Mouse (Mus musculus): ENCODE measurements around the gene Unk.
"Not testable (repeated sequence)": the region's sequence is repeated elsewhere in the genome, so short reads cannot be mapped to it uniquely, and the experiment has no call there.

Unk gene

DNA sequence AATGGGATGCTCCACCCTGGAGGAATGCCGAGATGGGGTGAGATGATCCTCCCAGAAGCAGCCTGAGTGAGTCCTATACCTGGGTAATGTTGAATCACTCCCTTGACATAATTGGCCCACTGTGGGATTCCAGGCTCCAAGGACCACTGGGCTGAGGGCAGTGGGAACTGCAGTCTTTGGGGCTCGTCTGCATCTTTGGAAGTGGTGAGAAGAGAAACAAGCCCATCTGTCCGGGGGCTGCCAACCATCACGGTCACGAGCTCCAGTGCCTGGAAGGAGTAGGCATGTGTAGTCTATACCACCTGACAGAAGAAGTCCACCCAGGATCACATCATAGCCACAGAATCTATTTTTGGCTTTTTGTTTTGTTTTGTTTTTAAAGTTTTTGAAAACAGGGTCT lies 19.2 kb upstream of the Unk start:
- DNase-seq, result no peak

DNA sequence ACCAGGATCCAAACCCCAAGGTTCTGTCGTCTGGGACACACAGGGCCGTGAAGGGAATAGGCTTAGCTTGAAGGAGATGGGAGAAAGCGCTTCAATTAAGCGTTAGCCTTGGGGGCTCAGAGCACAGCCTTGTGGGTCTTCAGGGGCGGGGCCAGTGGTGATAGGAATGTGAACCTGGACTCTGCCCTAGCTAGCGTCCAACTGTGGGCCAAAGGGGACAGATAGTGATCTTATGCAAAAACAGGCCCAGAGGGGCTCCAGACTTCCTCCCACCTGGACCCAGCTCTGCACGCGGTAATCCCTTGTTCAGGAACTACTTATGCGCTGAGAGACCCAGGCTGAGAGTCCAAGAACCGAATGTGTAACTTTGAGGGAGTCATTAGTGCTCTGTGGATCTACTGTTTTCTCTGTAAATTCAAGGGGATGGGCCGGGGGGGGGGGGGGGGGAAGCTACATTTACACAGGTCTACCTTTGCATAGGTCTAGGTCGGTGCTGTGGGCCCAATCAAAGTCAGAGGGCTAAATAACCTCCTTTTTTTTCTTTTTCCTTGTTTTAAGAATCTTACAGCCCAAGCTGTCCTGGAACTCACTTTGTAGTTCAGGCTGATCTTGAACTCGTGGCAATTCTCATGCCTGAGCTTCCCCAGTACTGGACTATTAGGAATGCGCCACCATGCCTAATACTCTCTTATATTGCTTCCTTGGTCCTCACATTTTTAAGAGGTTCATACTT lies 18.4 kb upstream of the Unk start:
- peak in 1 of 2 experiments; percentile 22 for DNase-seq

DNA sequence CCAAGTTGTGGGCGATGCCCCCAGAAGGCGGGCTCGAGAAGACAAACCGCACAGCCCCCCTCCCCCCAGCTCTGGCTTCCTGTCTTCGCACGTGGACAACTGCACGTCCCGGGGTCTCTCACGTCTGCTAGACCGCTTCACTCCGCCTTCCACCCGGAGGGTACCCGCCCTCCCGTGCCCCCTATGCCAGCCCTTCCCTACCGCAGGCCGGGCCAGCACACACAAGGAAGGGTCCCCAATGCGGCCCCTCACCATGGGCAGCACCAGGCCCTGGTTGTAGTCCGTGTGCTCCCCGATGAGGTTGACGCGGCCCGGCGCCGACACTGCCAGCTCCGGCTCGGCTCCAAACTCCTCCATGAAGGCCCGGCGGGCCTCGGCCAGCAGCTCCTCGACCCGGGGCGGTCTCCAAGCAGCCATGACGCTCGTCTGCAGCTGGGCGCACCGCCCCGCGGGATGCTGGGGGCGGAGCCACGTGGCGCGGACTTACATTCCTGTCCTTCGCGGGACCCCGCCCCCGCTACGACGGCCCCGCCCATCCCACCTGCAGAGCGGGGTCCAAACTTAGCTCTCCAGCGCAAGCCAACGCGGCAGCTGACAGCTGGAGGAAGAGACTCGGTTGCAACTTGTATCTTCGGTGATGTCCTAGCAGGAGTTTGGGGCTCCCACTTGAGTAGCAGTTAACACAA lies 17.7 kb upstream of the Unk start, which contains the start of gene Galk1:
Galk1 (minus strand) TSS at position 458 of the 686 bp plus-strand sequence.
- DNase-seq, result peak; percentile 96

DNA sequence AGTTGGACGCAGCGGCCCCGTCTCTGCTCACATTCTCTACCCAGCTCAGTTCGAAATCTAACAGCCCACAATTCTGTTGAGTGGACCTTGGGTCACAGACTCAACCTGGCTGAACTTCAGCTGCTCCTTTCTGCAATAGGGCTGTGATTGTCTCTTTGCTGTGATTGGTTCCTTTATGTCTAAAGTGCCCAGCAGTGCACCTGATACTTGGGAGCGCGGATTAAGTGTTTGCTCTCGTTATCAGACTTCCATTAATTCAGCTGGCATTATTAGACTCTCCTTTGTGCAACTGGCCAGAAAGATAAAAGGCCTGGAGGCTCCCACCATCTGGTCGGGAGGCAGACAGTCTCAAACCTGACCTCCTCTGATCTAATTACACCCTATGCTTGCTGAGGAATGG lies 15.3 kb upstream of the Unk start:
- DNase-seq, result no peak

DNA sequence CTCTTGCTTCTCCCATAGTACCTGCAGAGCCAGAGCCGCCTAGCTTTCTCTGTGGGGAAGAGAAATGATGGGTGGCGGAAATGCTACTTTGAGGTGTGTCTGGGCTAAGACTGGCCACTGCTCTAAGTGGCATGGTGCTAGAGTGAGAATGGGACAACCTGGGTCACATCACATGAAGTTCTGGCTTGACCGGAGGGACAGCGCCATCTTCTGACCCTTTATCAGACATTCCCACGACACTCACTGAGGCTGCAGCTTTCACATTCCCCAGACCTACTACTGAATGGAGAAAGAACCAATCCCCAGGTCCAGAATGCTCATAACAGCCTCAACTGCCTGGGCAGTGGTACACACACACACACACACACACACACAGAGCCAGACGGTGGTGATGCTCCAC lies 12.0 kb upstream of the Unk start:
- DNase-seq, result no peak

DNA sequence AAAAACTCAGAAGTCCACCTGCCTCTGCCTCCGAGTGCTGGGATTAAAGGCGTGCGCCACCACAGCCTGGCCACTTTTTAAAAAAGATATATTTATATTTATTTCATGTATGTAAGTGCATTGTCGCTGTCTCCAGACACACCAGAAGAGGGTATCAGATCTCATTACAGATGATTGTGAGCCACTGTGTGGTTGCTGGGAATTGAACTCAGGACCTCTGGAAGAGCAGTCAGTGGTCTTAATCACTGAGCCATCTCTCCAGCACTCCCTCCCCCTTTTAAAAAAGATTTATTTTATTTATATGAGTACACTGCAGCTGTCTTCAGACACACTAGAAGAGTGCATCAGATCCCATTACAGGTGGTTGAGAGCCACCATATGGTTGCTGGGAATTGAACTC lies 11.3 kb upstream of the Unk start:
- not testable (repeated sequence) for DNase-seq

DNA sequence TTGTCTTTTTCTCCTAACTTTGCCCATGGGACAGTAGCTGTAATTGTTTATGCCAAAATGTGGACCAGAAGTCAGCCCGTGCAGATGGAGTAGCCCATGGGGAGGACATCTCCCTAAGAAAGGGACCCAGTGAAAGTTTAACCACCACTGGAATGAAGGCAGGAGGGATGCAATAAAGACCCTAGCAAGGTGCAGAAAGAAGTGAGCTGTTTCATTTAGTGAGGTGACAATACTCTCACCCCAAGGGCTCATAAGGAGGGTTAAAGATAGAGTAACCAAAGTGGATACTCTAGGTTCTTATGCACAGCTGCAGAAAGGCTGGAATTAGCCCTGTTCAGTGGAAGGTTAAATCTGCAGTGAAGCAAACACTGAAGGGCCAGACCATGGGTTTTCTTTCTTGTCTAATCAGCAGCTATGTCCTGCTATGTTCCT lies 10.7 kb upstream of the Unk start:
- no peak for DNase-seq

DNA sequence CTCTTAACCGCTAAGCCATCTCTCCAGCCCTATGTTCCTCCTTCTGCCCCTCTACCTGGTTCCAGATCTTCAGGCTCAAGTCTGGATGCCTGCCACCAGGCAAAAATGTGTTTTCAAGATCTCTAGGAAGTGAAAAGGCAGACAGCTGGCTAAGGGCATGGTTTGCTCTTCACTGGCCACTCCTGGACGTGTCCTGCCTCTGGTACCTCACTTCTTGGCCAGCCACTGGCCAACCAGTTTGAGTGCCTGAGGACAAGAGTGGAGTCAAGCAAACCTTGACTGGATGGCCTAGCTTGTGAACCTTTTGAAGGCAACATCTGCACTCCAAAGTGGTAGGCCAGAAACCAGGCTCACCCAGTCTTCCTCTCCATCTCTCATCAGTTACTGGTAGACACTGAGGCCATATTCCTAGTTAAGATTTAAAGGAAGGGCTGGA lies 10.1 kb upstream of the Unk start:
- DNase-seq, result no peak

DNA sequence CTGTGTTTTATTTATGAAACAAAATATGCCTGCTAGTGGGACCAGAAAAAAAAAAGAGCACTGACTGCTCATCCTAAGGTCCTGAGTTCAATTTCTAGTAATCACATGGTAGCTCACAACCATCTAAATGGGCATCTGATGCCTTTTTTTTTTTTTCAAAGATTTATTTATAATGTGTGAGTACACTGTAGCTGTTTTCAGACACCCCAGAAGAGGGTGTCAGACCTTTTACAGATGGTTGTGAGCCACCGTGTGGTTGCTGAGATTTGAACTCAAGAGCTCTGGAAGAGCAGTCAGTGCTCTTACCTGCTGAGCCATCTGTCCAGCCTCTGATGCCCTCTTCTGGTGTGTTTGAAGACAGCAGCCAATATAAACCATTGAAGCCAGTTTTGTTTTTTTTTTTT lies 9.6 kb upstream of the Unk start:
- no peak for DNase-seq

DNA sequence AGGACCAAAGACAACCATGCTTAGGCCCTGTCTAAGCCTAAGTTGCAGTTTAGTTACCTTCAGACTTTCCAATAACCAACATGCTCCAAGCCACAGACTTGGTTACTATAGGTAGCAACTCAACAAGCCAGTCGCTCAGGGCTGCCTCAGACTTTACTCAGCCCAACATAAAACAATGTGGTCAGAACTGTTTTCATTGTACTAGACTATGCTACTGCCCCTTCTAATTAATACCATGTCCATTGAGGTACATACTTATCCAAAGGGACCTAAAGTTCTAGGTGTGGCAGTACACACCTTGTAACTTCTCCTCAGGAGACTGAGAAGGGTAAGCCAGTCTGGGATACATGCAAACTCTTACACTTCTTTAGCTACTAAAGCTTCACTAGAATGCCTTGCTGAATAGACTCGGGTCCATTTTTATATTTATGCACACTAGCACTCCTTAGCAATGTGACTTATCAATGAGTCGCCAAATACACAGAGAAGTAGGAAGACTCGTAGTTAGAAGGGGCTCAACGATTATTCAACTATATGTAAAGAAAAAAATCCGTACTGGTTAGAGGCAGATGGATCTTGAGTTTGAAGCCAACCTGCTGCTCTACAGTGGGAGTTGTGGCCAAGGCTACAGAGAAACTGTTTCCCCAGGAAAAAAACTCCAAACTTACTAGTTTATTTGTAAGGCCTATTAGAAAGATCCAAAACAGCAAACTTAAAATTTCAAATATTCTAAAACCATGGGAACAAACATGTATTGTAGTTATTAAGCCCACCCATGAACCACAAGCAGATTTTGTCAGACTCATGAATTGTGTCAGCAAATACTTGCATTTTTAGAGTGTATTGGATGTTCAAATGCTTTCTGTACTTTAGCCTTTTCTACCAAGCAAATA lies 8.5 kb upstream of the Unk start:
- no peak for DNase-seq

DNA sequence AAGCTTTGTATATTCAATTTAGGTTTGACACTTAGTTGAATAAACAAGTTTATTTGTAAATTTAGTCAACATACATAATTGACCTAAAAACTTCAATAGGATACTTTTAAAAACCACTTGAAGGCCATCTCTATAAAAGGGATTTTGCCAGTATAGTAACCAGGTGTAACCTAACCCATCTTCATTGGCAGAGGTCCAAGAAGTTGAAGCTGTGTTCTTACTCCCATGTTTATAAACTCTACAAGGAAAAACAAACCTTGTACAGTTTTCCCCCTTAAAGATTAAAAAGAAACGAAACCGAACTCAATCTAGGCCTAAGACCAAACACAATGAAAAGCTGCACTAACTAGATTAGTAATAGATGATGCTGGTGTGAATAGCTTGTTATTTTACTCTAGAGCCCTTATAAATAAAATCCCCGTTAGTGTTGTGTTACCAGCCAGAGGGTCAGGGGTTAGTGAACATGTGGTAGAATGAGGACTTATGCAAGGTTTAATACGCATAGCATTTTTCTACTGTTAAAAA lies 7.8 kb upstream of the Unk start:
- no peak for DNase-seq

DNA sequence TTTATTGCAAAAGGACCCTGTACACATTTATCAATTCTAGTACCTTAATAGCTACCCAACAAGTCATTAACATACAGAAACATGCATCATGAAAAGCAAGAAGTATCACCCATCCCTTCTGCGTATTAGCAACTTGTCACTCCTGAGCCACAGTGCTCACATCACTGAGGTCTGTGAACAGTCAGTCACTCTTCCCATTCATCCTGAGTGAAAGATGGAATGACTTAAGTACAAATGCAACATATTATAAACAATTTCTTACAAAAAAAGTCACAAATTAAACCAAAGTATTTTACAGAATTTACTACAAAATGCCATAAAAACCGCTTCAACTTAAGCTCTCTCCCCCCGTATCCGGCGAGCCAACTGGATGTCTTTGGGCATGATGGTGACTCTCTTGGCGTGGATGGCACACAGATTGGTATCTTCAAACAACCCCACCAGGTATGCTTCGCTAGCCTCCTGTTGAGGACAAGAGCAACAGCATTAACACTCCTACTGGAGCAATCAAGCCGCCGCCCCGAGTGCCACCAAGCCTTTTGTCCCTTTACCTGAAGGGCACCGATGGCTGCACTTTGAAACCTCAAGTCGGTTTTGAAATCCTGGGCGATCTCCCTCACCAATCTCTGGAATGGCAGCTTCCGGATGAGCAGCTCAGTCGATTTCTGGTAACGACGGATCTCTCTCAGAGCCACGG lies 6.9 kb upstream of the Unk start:
- not testable (repeated sequence) for DNase-seq

DNA sequence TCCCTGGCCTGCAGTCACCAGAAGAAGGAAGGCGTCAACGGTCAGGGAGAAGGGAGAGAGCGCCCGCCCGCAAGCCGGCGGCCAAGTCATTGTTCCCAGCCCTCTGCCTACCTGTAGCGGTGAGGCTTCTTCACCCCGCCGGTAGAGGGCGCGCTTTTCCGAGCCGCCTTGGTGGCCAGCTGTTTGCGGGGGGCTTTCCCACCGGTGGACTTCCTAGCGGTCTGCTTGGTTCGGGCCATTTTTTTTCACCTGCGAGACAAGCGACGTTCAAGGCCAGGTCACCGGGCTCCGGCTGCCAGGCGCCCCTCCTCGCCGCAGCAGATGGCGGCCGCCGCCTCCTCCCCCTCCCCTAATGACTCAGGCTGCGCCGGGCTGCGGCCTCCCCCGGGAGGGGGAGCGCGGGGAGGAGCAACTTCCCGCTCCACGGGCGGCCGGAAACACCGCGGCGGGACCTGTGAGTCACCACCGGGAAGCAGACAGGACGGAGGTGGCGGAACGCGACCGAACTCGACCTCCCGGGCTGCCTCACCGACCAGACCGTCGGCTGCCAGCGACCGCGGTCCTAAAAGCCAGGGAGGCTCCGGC lies 6.3 kb upstream of the Unk start:
- peak; percentile 76 to 85 for DNase-seq

DNA sequence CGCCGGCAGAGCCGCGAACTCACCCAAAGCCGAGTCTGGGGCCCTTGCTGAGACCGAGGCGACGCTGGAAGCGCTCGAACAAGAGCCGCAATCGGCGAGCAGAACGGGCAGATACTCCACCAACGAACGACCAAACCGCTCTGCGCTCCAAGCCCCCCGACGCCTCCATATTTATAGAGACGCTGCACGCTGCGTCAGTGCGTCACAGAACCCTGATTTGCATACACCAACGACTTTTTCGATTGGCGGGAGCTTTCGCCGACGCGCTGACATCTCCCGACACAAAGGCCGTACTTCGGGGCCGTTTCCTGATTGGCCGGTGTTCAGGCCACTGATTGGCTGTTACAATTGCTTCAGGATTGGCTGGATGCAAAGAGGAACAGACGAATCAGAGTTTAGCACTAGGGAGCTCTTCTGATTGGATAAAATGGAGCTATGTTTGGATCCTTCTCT lies 5.7 kb upstream of the Unk start:
- peak; percentile 94 to 98 for DNase-seq

DNA sequence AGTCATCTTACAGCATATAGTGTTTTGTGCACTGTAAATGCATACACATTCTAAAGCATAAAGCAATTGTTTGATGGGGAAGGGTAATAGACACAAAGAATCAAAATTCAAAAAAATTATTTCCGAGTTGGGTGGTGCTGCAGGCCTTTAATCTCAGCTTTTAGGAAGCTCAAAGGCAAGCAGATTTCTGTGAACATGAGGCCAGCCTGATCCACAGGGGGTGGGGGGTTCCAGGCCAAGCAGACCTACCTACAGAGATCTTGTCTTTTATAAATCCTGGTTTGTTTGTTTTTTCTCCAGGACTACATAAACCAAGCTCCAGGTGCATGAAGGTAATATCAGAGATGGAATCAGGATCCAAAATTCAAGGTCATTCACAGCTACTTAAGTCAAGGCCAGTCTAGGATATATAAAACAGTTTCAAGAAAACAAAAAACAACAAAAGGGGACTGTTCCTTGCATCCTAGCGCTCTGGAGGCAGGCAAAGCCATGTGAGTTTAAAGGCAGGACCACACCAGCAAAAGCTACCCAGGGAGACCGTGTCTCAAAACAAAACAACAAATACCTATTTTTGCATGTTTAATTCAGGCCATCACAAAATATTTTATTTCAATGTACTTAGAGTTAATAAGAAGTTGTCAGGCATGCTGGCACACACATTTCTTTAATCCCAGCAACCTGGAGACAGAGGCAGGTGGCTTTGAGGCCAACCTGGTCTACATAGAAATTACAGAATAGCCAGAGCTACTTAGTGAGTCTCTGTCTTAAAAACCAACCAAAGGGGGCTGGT lies 4.9 kb upstream of the Unk start:
- DNase-seq, result no peak

DNA sequence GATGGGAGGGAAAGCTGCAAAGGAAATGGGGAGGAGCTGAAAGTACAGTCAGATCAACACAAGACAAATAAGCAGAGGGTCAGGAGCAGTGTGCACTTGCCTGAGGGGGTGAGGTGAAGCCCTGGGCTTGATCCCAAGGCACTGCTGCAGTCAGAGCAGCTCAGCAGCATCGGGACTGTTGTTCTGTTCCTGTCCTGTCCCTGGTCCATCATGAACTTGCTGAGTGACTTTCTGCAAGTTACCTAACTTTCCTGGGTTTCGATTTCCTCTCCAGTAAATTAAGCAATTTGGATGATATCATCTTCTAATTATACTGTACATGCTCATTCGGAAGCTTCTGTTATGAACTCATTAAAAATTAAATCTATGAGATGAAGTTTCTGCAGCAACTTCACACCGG lies 2.4 kb upstream of the Unk start, which contains the start of gene H3f3b:
H3f3b (minus strand) TSS at position 207 of the 400 bp plus-strand sequence.
- DNase-seq, result no peak

DNA sequence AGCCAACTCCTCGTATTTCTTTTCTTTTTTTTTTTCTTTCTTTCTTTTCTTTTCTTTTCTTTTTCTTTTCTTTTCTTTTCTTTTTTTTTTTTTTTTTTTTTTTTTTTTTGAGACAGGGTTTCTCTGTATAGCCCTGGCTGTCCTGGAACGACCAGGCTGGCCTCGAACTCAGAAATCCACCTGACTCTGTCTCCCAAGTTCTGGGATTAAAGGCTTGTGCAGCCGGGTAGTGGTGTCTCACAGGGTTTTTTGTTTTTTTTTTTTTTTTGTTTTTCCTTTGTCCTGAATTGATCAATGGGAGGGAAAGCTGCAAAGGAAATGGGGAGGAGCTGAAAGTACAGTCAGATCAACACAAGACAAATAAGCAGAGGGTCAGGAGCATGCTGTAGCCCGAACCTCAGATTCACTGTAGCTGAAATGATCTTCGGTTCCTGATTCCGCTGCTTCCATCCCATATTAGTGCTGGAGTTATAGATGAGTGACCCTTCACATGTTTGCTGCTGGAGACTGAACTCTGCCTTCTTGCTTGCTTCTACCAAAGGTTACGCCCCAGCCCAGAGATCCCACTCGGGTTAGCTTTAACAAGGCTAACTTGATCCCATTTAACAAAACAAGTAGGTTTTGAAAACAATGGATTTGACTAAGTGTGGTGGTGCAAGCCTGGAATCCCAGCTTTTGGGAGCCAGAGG lies 1.8 kb upstream of the Unk start:
- no peak for DNase-seq

DNA sequence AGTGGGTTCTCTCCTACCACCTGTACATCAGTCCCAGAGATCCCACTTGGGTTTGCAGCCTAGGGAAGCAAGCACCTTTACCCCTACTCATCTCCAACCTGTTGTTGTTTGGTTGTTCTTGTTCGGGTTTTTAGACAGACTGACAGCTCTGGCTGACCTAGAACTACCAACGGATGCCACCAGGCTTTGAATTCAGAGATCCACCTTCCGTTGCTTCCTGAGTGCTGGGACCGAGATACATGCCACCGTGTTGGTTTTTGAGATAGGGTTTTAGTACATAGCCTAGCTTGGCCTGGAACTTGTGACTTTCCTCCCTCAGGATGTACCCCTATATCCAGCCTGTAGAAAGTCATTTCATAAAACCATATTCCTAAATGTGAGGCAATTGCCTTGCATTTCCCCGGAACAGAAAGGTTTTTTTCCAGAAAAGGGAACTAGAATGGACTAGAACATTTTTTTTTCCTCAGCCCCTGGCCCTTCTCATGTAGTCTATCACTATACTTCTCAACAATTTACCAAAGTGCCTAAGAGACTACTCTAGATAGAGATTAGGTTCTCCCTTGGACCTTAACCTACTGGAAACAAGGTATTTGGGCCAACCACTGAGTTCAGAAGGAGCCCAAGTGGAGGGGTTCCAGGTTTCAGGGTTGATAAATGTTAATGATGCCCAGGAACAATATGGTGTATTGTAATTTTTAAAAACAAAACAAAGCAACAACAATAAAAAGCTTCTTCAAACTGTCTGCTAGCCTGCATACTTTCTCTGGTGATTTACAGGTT lies 846 bp upstream of the Unk start:
- no peak for DNase-seq
